Mouse (Mus musculus) C2C12 (cell line): Measurements from ENCODE around the gene Zfp39. TPM values are rescaled to one million over a fixed set of nuclear protein-coding genes. Genes with fewer than 3 reads are reported as not detected.

ENCODE experiments used
- H3K27me3 ChIP-seq: one replicate; pipeline ENCODE4 v1.6.1; 2011; ENCODE audit not compliant: control insufficient read depth, insufficient read depth, insufficient read length
- H3K36me3 ChIP-seq: one replicate; pipeline ENCODE4 v1.6.1; 2011; ENCODE audit not compliant: control insufficient read depth, insufficient read depth
- H3K4me3 ChIP-seq: one replicate; pipeline ENCODE4 v1.5.1; 2011; ENCODE audit warnings: mild to moderate bottlenecking, control low read depth; ENCODE audit not compliant: poor library complexity, insufficient read depth, severe bottlenecking
- H3K79me2 ChIP-seq: one replicate; pipeline ENCODE4 v1.6.1; 2011; ENCODE audit not compliant: control insufficient read depth, insufficient read depth
- H3K79me3 ChIP-seq: one replicate; pipeline ENCODE4 v1.6.1; 2011; ENCODE audit warnings: low read depth, control low read depth
- H3ac ChIP-seq: one replicate; pipeline ENCODE3; 2011; ENCODE audit warnings: low read depth; ENCODE audit not compliant: control insufficient read depth, insufficient read length
- CEBPB ChIP-seq: IDR thresholded peaks from one replicate; pipeline ENCODE4 v1.6.1; 2011; ENCODE audit warnings: low read depth, mild to moderate bottlenecking, control low read depth, moderate library complexity
- CTCF ChIP-seq: IDR thresholded peaks from one replicate; pipeline ENCODE4 v1.5.1; 2011; ENCODE audit not compliant: control insufficient read depth, insufficient read depth, insufficient read length
- FOSL1 ChIP-seq: IDR thresholded peaks from one replicate; pipeline ENCODE4 v1.8.0; 2011; ENCODE audit warnings: mild to moderate bottlenecking, low read length; ENCODE audit not compliant: poor library complexity, insufficient read depth, severe bottlenecking
- MAX ChIP-seq: IDR thresholded peaks from one replicate; pipeline ENCODE4 v1.6.1; 2011; ENCODE audit warnings: mild to moderate bottlenecking, control low read depth
- MYOD1 ChIP-seq: IDR thresholded peaks from one replicate; pipeline ENCODE4 v1.6.1; 2011; ENCODE audit warnings: low read depth; ENCODE audit not compliant: control insufficient read depth, insufficient read length
- MYOG ChIP-seq: IDR thresholded peaks from one replicate; pipeline ENCODE4 v1.6.1; 2011; ENCODE audit not compliant: control insufficient read depth, insufficient read length; ENCODE audit errors: extremely low read depth
- USF1 ChIP-seq: IDR thresholded peaks from one replicate; pipeline ENCODE4 v1.6.1; 2011; ENCODE audit warnings: low read depth, mild to moderate bottlenecking, control low read depth, moderate library complexity
- polyA plus RNA-seq: library from polyadenylated mRNA; unstranded; fragments of >200 nt; fragmentation: generic; extraction: Trizol; gene quantifications from one replicate; pipeline ENCODE4 v1.2.1, GENCODE M21; 2012; ENCODE audit warnings: missing spikeins

The Zfp39 gene
- polyA plus RNA-seq, 1 experiment = 0.64 TPM

DNA sequence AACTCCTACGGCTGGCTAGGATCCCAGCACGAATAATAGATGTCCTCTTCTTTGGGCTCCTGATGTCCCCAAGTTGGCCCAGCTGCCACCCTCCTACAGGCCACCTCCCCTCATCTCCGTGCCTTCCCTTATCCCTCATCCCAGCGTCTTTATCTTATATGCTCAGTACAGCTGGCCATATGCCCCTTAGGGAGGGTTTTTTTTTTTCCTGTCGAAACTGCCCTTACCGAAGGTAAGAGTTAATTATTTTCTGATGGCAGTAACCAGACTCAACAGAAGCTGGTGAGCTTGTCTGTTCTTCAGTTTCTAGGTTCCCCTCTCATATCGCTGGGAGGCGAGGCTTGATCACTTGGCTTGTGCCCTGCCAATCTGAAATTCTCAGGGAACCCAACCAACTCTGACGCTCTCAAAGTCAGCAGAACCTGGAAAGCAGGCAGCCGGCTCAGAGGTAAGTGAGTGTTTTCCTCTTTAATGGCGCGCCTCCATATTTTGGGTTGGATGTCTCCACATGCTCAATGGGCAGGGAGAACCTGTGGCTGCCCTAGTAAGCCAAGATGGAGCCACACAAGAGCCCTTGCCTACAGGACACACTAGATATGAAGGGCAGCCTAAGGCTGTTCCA is 13.8 kb upstream of the Zfp39 start, which contains the start of gene Btnl10:
Gene Btnl10, plus strand, starts transcription at position 164 of the 622 bp plus-strand sequence.
- H3K4me3 ChIP-seq = no peak within 1 kb of the TSS
- H3K36me3 ChIP-seq = no peaks in the 10 kb centered on the region
- H3K27me3 ChIP-seq = peaks cover 23% of the 10 kb centered on the region
- H3K79me3 ChIP-seq = no peaks in the 10 kb centered on the region
- H3ac ChIP-seq = no peak within 1 kb of the TSS
- TF ChIP-seq CTCF (no peak), MYOD1 (no peak), FOSL1 (no peak), MYOG (no peak), CEBPB (no peak), USF1 (no peak), MAX (no peak)
- no peaks in the 10 kb centered on the region for H3K79me2 ChIP-seq

DNA sequence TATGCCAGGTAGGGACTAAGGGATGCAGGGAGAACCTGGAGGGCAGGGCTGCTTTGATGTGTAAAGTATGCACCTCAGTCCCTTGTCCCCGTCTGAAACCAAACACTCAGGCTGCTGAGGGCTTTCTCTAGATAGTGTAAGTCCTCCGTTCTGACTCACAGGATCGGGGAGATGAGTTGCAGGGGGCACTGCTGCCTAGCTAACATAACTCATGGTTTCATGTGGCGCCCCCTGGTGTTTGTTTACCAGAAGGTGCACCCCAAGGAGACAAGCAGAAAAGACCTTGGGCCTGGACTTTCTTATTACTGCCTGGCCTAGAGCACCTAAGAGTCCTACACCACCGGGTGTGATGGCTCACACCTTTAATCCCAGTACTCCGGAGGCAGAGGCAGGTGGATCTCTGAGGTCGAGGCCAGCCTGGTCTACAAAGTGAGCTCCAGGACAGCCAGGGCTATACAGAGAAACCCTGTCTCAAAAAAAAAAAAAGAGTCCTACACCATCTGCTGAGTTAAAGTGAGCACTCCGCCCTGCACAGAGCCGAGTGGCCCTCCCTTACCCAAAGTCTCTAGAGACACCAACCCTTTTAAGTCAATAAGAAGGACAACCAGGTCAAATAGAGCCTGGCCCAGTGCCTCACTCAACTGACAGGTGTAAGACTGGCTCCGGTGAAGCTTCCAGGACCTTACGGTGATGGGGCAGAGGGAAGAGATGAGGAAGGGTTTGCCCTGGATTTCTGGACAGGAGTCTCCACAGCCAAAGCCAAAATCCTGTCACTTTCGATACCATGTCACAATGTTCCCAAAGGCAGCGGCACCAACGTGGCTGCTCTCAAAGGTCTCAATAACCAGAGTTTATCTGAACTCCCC is 13.1 kb upstream of the Zfp39 start:
- Histone ChIP-seq H3K4me3 (no peak overlapping the region), H3K79me2 (no peaks in the 10 kb centered on the region), H3K79me3 (no peaks in the 10 kb centered on the region), H3K36me3 (no peaks in the 10 kb centered on the region), H3ac (no peak overlapping the region), H3K27me3 (peaks cover 23% of the 10 kb centered on the region)
- TF ChIP-seq CEBPB (no peak), MYOG (no peak), CTCF (no peak)

DNA sequence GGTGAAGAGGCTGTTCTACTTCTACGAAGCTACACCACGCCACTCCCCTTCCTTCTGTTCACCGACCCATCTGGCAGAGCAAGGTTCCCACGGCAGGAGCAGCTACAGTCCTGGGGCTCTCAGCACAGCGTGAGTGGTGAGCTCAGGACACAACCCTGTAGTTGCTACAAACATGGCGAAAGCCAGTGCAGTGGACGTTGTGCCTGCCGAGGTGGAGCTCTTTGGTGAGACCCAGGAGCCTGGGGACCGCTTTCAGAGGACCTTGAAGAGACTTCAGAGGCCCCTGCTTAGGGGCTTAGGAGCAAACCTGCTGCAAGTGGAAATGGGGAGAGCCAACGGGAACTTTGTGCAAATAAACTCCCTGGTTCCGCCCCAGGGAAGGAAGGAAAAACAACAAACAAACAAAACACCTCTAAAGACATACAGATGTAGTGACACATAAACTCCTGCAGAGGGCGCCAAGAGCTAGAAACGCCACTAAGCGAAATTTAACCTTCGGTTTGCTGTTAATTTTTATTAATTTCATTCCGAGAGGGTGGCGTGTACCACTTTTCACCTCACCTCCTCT is 10.5 kb upstream of the Zfp39 start:
- no peaks in the 10 kb centered on the region for H3K36me3 ChIP-seq
- no peak overlapping the region for H3K4me3 ChIP-seq
- peaks cover 7% of the 10 kb centered on the region for H3K27me3 ChIP-seq
- no peak for TF ChIP-seq CEBPB
- TF ChIP-seq CTCF = peak; percentile 15
- H3K79me3 ChIP-seq = no peaks in the 10 kb centered on the region
- H3ac ChIP-seq = no peak overlapping the region
- no peaks in the 10 kb centered on the region for H3K79me2 ChIP-seq

DNA sequence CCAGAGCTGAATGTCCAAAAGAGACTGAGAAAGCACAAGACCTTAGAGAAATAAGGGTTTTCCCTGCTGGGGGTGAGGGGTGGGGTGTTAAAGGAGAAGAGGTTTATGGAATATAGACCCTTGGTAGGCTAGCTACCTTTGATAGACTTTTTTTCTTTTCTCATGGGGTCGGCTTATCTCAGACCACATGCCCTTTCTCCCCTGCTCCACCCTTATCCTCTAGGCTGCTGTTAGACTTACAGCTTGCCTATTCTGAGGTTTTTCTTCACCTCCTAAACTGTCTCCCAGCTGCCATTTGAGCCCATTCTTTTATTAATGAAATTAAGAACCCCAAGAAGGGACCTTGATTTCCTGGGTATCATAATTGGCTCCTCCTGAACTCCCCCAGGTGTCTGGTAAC is 9.8 kb upstream of the Zfp39 start:
- peaks cover 1% of the 10 kb centered on the region for H3K27me3 ChIP-seq
- H3K79me2 ChIP-seq = no peaks in the 10 kb centered on the region
- no peaks in the 10 kb centered on the region for H3K79me3 ChIP-seq
- no peak for TF ChIP-seq MAX
- TF ChIP-seq MYOD1 = no peak
- TF ChIP-seq CEBPB = no peak
- TF ChIP-seq USF1 = no peak
- H3K36me3 ChIP-seq = no peaks in the 10 kb centered on the region
- no peak overlapping the region for H3ac ChIP-seq
- no peak overlapping the region for H3K4me3 ChIP-seq

DNA sequence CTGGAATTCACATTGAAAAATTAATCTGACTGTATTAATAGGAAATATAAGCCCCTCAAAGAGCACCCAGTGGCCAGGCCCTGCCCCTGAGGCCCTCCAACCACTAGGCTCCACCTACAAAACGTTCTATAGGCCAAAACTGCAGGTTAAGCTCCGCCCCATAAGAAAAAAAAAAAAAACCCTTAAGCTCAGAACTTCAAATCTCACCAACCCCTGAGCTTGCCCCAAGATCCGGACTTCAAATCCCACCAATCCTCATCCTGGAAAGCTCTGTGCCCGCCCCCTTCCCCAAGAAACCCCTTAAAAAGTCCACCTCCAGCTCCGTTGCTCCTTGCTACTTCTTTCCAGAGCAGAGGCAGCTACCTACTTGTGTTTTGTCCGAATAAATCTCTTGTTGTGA is 813 bp upstream of the Zfp39 start:
- H3K4me3 ChIP-seq = no peak overlapping the region
- H3ac ChIP-seq = no peak overlapping the region
- no peaks in the 10 kb centered on the region for H3K27me3 ChIP-seq
- no peak for TF ChIP-seq MYOD1
- no peak for TF ChIP-seq MAX
- TF ChIP-seq CTCF = no peak
- TF ChIP-seq USF1 = no peak
- TF ChIP-seq CEBPB = no peak
- TF ChIP-seq MYOG = no peak
- TF ChIP-seq FOSL1 = no peak
- H3K79me2 ChIP-seq = peaks cover 14% of the 10 kb centered on the region
- no peaks in the 10 kb centered on the region for H3K79me3 ChIP-seq
- H3K36me3 ChIP-seq = peaks cover 7% of the 10 kb centered on the region

DNA sequence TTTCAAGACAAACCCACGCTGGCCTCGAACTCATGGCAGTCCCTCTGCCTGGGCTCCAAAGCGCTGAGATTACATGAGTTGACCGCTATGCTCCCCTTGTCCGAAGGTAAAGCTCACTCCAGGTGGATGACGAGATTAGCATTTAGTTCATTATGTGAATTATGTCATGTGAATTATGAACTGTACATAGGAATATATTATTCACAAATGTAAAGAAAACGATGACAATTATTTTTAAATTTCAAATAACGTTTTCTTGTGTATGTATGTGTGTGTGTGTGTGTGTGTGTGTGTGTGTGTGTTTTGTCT is 339 bp upstream of the Zfp39 start:
- Histone ChIP-seq H3K79me3 (no peaks in the 10 kb centered on the region), H3K27me3 (no peaks in the 10 kb centered on the region)

More for the DNA sequence above, 339 bp upstream of the Zfp39 start:
- peaks cover 14% of the 10 kb centered on the region for H3K79me2 ChIP-seq
- peaks cover 8% of the 10 kb centered on the region for H3K36me3 ChIP-seq
- peak overlapping the region; percentile 60 for H3ac ChIP-seq
- H3K4me3 ChIP-seq = peak overlapping the region; percentile 64
- TF ChIP-seq MYOD1 (no peak), USF1 (no peak), CTCF (no peak)
